Mouse (Mus musculus): ENCODE results near the gene Arhgap30. TPM values are rescaled to one million over a fixed set of nuclear protein-coding genes. Genes with fewer than 3 reads are reported as not detected.

Gene Arhgap30
- 0.48 and 0.81 TPM in 2 replicates for polyA plus RNA-seq (2015; fragmentation: Nextera tagmentation; extraction: Ambion mirVana)

DNA sequence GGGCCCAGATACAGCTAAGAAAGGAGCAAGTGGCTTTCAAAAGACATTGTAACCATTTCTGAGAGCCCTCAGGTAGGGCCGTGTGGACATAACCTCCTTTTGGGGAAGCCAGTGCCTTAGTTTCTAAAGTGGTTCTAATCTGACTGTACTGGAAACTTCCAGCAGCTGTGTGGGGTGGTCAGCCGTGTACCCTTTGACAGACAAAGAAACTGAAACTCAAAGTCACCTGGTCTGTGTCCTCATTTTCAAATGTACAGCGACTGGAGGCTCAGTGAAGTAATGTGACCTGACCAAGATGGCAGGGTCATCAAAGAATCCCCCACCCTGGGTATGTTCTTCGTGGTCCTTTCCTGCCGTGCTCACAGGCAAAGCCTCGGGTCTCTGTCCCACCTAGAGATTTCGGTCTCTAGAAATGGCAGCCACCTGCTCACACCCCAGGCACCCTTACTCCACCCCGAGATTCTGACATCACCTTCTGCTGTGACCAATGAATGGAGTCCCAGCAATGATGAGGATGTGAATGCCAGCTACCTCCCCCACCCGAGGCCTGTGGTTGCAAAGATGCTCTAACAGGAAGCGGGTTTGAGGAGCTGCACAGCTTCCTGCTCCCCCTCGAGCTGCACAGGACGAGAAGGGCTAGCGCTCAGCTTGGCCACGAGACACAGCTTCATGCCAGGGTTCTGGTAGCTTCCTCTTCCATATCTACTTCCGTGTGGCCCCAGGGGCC, at the start of gene Arhgap30:
TSS of gene Arhgap30 (plus strand) at position 579 of the 727 bp plus-strand sequence.
- no peak within 1 kb of the TSS for H3K4me2 ChIP-seq (ENCODE audit: low read length)
- no peak within 1 kb of the TSS for H3K27ac ChIP-seq (ENCODE audit: low read length)
- no peaks in the 10 kb centered on the region for H3K4me1 ChIP-seq (replicated peaks; ENCODE audit: control insufficient read depth, insufficient read depth, low read length)
- no peak within 1 kb of the TSS for H3K9ac ChIP-seq (replicated peaks; ENCODE audit: low read depth, low read length)
- H3K9me3 ChIP-seq (ENCODE audit: control insufficient read depth, low read length), result no peaks in the 10 kb centered on the region
- no peak within 1 kb of the TSS for H3K4me3 ChIP-seq (replicated peaks; ENCODE audit: low read length)
- no peaks in the 10 kb centered on the region for H3K36me3 ChIP-seq (ENCODE audit: control insufficient read depth, insufficient read depth)
- ATAC-seq, result no peak
- H3K27me3 ChIP-seq (replicated peaks; ENCODE audit: control insufficient read depth, insufficient read depth, low read length), result no peaks in the 10 kb centered on the region
- WGBS, result 83% methylated on average over 15 of the region's 15 CpGs

DNA sequence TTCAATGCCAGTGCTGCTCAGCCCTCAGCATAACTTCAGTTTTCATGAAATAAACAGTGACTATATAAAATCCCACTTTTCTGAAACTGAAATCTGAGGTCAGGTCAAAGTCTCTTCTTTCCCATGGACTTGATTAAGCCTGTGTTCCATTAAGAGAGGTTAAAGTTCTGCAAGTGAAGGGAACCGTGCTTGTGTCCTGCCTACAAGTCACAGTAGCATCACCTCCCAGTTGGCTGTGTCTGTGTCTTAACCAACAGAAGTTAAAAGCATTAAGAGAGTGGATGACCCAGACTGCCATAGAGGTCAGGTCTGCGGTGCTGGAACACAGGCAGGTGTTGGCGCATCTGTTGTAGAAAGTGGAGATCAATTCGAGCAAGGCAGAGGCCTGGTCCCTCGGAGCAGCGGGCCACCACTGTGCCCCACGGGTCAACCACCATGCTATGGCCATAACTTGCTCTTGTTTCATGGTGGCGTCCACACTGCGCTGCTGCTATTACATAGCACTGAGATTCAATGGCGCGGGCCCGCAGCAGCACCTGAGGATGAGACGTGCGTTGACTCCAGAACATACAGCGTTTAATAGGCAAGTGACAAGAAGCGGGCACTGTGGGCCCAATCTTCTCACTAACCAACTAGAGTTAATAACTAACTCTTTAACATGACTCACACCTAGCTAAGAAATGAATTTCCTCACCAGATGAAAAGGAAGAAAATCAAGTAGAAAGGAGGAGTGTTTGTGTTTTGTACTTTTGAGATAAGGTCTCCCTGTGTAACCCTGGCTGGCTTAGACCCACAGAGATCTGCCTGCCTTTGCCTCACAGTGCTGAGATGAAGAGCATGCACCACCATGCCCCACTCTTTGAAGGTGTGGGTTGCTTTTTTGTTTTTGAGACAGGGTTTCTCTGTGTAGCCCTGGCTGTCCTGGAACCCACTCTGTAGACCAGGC, 46.2 kb upstream of the Arhgap30 start:
- ATAC-seq, result no peak
- Histone ChIP-seq H3K9me3 (ENCODE audit: control insufficient read depth, low read length) (peaks cover 4% of the 10 kb centered on the region; the same call in 1 of the 2 replicates), H3K36me3 (ENCODE audit: control insufficient read depth, insufficient read depth) (peaks cover 24% of the 10 kb centered on the region), H3K4me1 (replicated peaks; ENCODE audit: control insufficient read depth, insufficient read depth, low read length) (peaks cover 23% of the 10 kb centered on the region), H3K9ac (replicated peaks; ENCODE audit: low read depth, low read length) (no peak overlapping the region), H3K4me3 (replicated peaks; ENCODE audit: low read length) (no peak overlapping the region), H3K4me2 (ENCODE audit: low read length) (no peak overlapping the region), H3K27ac (ENCODE audit: low read length) (no peak overlapping the region), H3K27me3 (replicated peaks; ENCODE audit: control insufficient read depth, insufficient read depth, low read length) (no peaks in the 10 kb centered on the region)
- WGBS, result 93% methylated on average over 16 of the region's 16 CpGs

DNA sequence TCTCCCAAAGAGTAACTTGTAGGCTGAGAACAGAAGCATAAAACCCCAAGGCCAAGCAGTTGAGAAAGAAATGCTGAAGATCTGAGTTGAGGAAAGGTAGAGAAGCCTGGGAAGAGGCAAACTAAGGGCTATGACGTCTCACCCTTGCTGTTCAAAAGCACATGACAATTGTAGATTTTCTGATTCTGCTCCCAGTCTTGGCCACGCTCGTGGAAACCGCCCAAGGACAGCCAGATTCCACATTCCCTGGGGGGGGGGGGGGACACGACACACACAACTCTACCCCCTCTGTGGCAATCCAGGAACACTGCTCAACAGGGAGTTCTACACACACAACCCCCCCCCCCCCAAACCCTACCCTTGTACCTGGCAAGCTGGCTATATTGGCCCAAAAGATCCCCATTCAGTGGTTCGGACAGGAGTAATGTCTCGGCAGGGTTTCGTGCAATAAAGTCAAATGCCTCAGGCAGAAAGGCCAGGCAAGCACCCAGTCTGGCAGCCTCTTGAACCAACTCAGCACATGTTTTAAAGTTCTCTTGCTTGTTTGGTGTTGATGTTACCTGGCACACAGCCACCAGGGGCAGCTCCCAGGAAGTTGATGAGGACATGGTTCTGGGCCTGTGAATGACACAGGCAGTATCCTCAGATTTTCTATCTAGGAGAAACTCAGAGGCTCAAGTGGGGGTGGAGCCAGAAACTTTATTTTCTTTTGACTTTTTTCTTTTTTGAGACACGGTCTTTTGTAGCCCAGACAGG, 44.7 kb upstream of the Arhgap30 start:
- ATAC-seq, result no peak
- Histone ChIP-seq H3K9me3 (ENCODE audit: control insufficient read depth, low read length) (peaks cover 4% of the 10 kb centered on the region; the same call in 1 of the 2 replicates), H3K27ac (ENCODE audit: low read length) (no peak overlapping the region), H3K27me3 (replicated peaks; ENCODE audit: control insufficient read depth, insufficient read depth, low read length) (no peaks in the 10 kb centered on the region), H3K4me3 (replicated peaks; ENCODE audit: low read length) (no peak overlapping the region), H3K4me1 (replicated peaks; ENCODE audit: control insufficient read depth, insufficient read depth, low read length) (peaks cover 23% of the 10 kb centered on the region), H3K9ac (replicated peaks; ENCODE audit: low read depth, low read length) (no peak overlapping the region), H3K36me3 (ENCODE audit: control insufficient read depth, insufficient read depth) (peaks cover 18% of the 10 kb centered on the region), H3K4me2 (ENCODE audit: low read length) (no peak overlapping the region)
- WGBS, result 87% methylated on average over 8 of the region's 9 CpGs

DNA sequence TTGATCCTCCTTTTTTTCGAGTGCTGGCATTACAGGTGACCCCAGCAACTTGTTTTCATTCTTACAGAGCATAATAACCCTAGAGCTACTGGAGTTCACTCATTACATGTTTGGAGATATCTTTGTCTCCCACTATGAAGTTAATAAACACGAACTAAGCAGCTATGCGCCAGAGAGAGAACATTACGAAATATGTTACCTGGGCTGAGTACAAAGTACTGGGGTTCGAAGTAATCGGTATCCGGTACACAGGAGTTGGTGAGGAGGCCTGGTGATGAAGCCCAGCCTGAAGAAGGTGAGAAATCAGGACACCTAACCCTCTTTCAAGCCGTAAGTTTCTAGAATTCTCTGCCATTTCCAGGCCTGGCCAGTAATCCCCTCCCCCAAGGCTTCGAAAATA, 44.0 kb upstream of the Arhgap30 start:
- 81% methylated on average over 9 of the region's 9 CpGs for whole genome bisulfite sequencing
- ATAC-seq, result no peak

DNA sequence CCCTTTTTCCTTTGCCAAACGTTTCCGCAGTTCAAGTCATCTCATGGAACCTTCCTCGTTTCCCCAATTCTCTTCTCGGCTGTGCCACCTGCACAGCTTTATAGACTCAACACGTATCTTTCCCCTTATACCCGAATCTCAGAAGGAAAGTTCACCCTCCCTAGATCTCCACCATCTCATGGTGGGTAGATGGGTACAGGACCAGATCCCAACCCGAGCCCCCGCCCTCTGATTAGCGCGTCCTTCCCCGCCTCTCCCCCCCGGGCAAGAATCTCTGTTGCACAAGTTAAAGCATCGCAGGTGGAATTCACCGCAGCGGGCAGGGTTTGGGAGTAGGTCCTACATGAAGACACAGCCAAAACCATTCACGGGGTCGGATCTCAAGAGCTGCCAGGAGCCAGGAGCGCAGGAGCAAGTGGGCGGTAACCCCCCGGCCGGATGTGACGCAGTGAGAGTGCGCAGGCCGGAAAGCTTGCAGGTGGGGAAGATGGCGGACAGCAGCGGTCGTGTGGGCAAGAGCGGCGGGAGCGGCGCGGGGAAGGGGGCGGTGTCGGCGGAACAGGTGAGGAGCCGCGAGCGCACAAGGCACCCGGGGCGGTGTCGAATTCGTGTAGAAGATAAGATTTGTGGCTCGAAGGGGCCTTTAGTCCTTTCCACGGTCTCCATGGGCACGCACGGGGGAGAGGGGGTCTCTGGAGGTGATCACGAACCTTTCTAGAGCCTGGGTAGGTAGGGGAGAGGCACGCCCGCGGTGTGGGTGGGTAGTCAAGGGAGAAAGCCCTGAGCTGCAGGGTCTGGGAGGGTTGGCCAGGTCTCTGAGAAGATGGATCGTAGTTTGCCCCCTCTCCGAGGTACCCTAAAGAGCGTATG, 43.3 kb upstream of the Arhgap30 start, which contains the start of the genes Nit1 and Pfdn2:
TSS of gene Nit1 (minus strand) at position 422 of the 870 bp plus-strand sequence.
TSS of gene Pfdn2 (plus strand) at position 446 of the 870 bp plus-strand sequence.
- peak; percentile 95 for ATAC-seq
- WGBS, result 1% methylated on average over 53 of the region's 53 CpGs
- Histone ChIP-seq H3K4me2 (ENCODE audit: low read length) (peak within 1 kb of the TSS; percentile 80), H3K9ac (replicated peaks; ENCODE audit: low read depth, low read length) (peak within 1 kb of the TSS; percentile 59), H3K9me3 (ENCODE audit: control insufficient read depth, low read length) (peaks cover 4% of the 10 kb centered on the region; the same call in 1 of the 2 replicates), H3K36me3 (ENCODE audit: control insufficient read depth, insufficient read depth) (peaks cover 13% of the 10 kb centered on the region; the same call in 1 of the 2 replicates), H3K27me3 (replicated peaks; ENCODE audit: control insufficient read depth, insufficient read depth, low read length) (no peaks in the 10 kb centered on the region), H3K27ac (ENCODE audit: low read length) (peak within 1 kb of the TSS; percentile 77), H3K4me3 (replicated peaks; ENCODE audit: low read length) (peak within 1 kb of the TSS; percentile 80), H3K4me1 (replicated peaks; ENCODE audit: control insufficient read depth, insufficient read depth, low read length) (peaks cover 23% of the 10 kb centered on the region)

More for the DNA sequence above, 44.0 kb upstream of the Arhgap30 start:
- no peak overlapping the region for H3K27ac ChIP-seq (ENCODE audit: low read length)
- H3K4me3 ChIP-seq (replicated peaks; ENCODE audit: low read length), result peak overlapping the region; percentile 80
- H3K36me3 ChIP-seq (ENCODE audit: control insufficient read depth, insufficient read depth), result peaks cover 13% of the 10 kb centered on the region; the same call in 1 of the 2 replicates
- H3K9ac ChIP-seq (replicated peaks; ENCODE audit: low read depth, low read length), result peak overlapping the region; percentile 59
- peaks cover 4% of the 10 kb centered on the region; the same call in 1 of the 2 replicates for H3K9me3 ChIP-seq (ENCODE audit: control insufficient read depth, low read length)
- H3K4me2 ChIP-seq (ENCODE audit: low read length), result peak overlapping the region; percentile 80
- peaks cover 23% of the 10 kb centered on the region for H3K4me1 ChIP-seq (replicated peaks; ENCODE audit: control insufficient read depth, insufficient read depth, low read length)
- H3K27me3 ChIP-seq (replicated peaks; ENCODE audit: control insufficient read depth, insufficient read depth, low read length), result no peaks in the 10 kb centered on the region

DNA sequence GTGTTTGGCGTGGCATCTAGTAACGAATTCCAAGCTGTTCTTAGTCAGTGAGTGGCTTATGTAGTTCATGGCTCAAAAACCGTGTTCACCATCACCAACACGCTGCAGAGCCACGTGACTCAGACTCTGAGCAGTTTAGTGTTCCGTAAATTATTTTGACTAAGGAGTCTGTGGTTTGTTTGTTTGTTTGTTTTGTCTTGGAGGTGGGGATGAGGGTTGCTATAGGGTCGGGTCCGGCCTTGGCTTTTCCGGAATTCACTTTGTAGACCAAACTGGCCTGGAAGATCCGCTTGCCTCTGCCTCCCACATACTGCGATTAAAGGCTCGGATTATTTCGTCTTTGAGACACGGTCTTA, 42.7 kb upstream of the Arhgap30 start:
- Histone ChIP-seq H3K9ac (replicated peaks; ENCODE audit: low read depth, low read length) (peak overlapping the region; percentile 59), H3K9me3 (ENCODE audit: control insufficient read depth, low read length) (peaks cover 4% of the 10 kb centered on the region; the same call in 1 of the 2 replicates), H3K27ac (ENCODE audit: low read length) (no peak overlapping the region; the same call in 1 of the 2 replicates), H3K36me3 (ENCODE audit: control insufficient read depth, insufficient read depth) (peaks cover 10% of the 10 kb centered on the region; the same call in 1 of the 2 replicates), H3K27me3 (replicated peaks; ENCODE audit: control insufficient read depth, insufficient read depth, low read length) (no peaks in the 10 kb centered on the region), H3K4me1 (replicated peaks; ENCODE audit: control insufficient read depth, insufficient read depth, low read length) (peaks cover 23% of the 10 kb centered on the region), H3K4me3 (replicated peaks; ENCODE audit: low read length) (peak overlapping the region; percentile 80), H3K4me2 (ENCODE audit: low read length) (peak overlapping the region; percentile 79)
- WGBS, result 0% methylated on average over 14 of the region's 14 CpGs
- no peak for ATAC-seq

DNA sequence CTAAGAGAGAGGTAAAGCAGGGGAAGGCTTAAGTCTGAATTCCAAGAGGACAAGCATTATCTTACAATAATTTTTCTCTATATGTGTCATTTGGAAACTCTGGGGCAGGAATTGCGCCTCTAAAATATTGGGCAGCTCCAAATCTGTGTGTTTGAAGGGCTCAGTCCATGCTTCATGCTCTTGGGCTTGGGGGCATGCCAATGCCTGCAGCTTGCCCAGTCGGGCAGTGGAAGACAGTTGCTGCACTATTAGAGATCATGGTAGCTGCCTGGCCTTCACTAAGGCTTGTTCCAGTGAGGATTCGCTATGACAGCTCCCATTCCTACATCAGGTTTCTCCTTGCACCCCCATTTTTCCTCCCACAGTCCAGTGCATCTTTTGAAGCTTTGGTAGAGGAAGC, 40.1 kb upstream of the Arhgap30 start:
- H3K9ac ChIP-seq (replicated peaks; ENCODE audit: low read depth, low read length), result no peak overlapping the region
- peaks cover 4% of the 10 kb centered on the region; the same call in 1 of the 2 replicates for H3K9me3 ChIP-seq (ENCODE audit: control insufficient read depth, low read length)
- no peak overlapping the region for H3K4me2 ChIP-seq (ENCODE audit: low read length)
- 86% methylated on average over 3 of the region's 3 CpGs for WGBS
- H3K27me3 ChIP-seq (replicated peaks; ENCODE audit: control insufficient read depth, insufficient read depth, low read length), result no peaks in the 10 kb centered on the region
- H3K27ac ChIP-seq (ENCODE audit: low read length), result no peak overlapping the region
- peaks cover 23% of the 10 kb centered on the region for H3K4me1 ChIP-seq (replicated peaks; ENCODE audit: control insufficient read depth, insufficient read depth, low read length)
- ATAC-seq, result no peak
- H3K36me3 ChIP-seq (ENCODE audit: control insufficient read depth, insufficient read depth), result no peaks in the 10 kb centered on the region
- H3K4me3 ChIP-seq (replicated peaks; ENCODE audit: low read length), result no peak overlapping the region

DNA sequence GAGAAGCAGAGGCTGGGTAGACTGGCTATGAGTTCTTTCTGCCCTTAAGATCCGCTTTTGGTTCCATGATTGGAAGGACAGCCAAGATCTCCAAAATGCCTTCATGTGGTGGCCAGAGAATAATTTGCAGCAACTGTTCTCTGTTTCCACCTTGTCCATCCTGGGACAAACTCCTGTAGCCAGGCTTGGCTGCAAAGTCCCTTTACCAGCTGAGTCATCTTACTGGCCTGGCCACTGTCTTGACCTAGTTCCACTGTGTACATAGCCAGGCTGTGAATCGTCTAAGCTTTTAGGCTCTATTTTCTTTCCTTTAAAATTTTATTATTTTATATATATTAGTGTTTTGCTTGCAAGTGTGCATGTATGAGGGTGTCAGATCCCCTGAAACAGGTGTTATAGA, 39.5 kb upstream of the Arhgap30 start:
- no peak for ATAC-seq
- whole genome bisulfite sequencing, result 95% methylated on average over 2 of the region's 2 CpGs
- no peak overlapping the region for H3K9ac ChIP-seq (replicated peaks; ENCODE audit: low read depth, low read length)
- H3K27ac ChIP-seq (ENCODE audit: low read length), result no peak overlapping the region
- no peaks in the 10 kb centered on the region for H3K27me3 ChIP-seq (replicated peaks; ENCODE audit: control insufficient read depth, insufficient read depth, low read length)
- no peak overlapping the region for H3K4me3 ChIP-seq (replicated peaks; ENCODE audit: low read length)
- H3K4me1 ChIP-seq (replicated peaks; ENCODE audit: control insufficient read depth, insufficient read depth, low read length), result peaks cover 21% of the 10 kb centered on the region
- no peaks in the 10 kb centered on the region for H3K36me3 ChIP-seq (ENCODE audit: control insufficient read depth, insufficient read depth)
- H3K4me2 ChIP-seq (ENCODE audit: low read length), result no peak overlapping the region
- H3K9me3 ChIP-seq (ENCODE audit: control insufficient read depth, low read length), result peaks cover 4% of the 10 kb centered on the region; the same call in 1 of the 2 replicates

All from forebrain, embryonic 16.5 days (tissue).